Mouse (Mus musculus) forebrain, embryonic 10.5 days (tissue): ENCODE results near the gene Zfp831. TPM values are rescaled to one million over a fixed set of nuclear protein-coding genes. Genes with fewer than 3 reads are reported as not detected.
A peak's percentile ranks its signal among the peaks of the same experiment; 100 is the strongest.

Source experiments
- DNase-seq: peaks from one replicate; pipeline ENCODE4 v3.0.0-alpha.2; 2017; ENCODE audit warnings: low spot score; ENCODE audit errors: extremely low spot score
- H3K27ac ChIP-seq: fragments of 300-500 bp; sonication (generic); 2 replicates; pipeline ENCODE4 v1.5.1; 2016; ENCODE audit warnings: mild to moderate bottlenecking
- H3K27me3 ChIP-seq: fragments of 300-500 bp; sonication (generic); 2 replicates; pipeline ENCODE4 v1.6.1; 2016; ENCODE audit warnings: mild to moderate bottlenecking; ENCODE audit not compliant: poor library complexity, severe bottlenecking
- H3K36me3 ChIP-seq: fragments of 300-500 bp; sonication (generic); replicated peaks from 2 replicates; pipeline ENCODE4 v1.6.1; 2016; ENCODE audit warnings: mild to moderate bottlenecking, moderate library complexity
- H3K4me1 ChIP-seq: fragments of 300-500 bp; sonication (generic); 2 replicates; pipeline ENCODE4 v1.6.1; 2016
- H3K4me3 ChIP-seq: fragments of 300-500 bp; sonication (generic); 2 replicates; pipeline ENCODE4 v1.5.1; 2016; ENCODE audit warnings: mild to moderate bottlenecking, moderate library complexity
- H3K9me3 ChIP-seq: fragments of 300-500 bp; sonication (generic); 2 replicates; pipeline ENCODE4 v1.6.1; 2016; ENCODE audit warnings: mild to moderate bottlenecking, moderate library complexity
- WGBS: fragments of 180-500 bp; shearing (Covaris S2); methylation state at CpG from one replicate; pipeline ENCODE4 v1.1.7; 2016; 5-methylcytosine and 5-hydroxymethylcytosine counted together
- polyA plus RNA-seq: library from polyadenylated mRNA; unstranded; fragments of >200 nt; fragmentation: Nextera tagmentation; extraction: Ambion mirVana; gene quantifications from 2 replicates; pipeline ENCODE4 v1.2.1, GENCODE M21; 2016

The Zfp831 gene
- 0.01 TPM in 1 of 2 replicates, not detected in the other for polyA plus RNA-seq

GRCm38 (mm10) chr2:174643448-174644144 lies at the start of gene Zfp831:
Gene Zfp831 (plus strand): TSS chr2:174643534.
- Histone ChIP-seq H3K36me3 (no peaks in the 10 kb centered on the region), H3K27me3 (no peaks in the 10 kb centered on the region), H3K4me3 (no peak within 1 kb of the TSS), H3K9me3 (no peaks in the 10 kb centered on the region), H3K27ac (no peak within 1 kb of the TSS; the same call in 1 of the 2 replicates), H3K4me1 (0 out of 2 replicates have a peak, but pooled peaks cover 4% of the 10 kb centered on the region)
- WGBS = 88% methylated on average over 18 of the region's 18 CpGs
- DNase-seq = no peak

DNA sequence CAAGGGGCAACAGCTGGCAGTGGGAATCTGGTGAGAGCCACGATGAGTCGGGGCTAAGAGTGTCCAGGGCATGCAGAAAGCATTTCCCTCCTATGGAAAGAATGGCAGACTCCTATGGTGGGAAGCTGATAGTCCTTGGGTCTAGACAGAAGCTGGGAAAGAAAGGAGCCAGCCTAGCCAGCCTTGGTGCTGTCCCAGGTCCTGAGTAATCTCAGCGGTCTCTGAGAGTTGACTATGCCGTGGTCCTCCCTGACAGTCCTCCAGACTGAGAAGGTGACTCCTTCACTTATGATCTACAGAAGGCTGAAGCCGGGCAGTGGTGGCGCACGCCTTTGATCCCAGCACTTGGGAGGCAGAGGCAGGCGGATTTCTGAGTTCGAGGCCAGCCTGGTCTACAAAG lies 48.4 kb upstream of the Zfp831 start:
- Histone ChIP-seq H3K4me3 (no peak overlapping the region), H3K9me3 (no peaks in the 10 kb centered on the region), H3K27me3 (no peaks in the 10 kb centered on the region), H3K27ac (no peak overlapping the region), H3K36me3 (no peaks in the 10 kb centered on the region), H3K4me1 (peaks cover 13% of the 10 kb centered on the region)
- 87% methylated on average over 9 of the region's 9 CpGs for WGBS
- DNase-seq = no peak

DNA sequence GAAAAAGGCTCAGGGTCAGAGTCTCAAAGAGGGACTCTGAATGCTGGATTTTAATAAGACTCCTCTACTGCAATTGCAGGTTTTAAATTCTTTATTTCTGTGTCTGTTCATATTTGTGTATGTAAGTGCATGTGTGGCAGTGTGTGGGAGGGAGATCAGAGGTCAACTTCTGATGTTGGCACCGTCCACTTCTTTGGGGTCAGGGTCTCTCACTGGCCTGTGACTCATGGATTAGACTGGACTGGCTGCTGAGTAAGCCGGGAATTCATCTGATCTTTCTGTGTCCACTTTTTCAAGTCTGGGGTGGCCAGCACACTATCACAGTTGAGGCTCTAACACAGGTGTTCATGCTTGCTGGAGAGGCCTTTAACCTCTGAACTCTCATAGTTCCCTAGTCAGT lies 47.7 kb upstream of the Zfp831 start:
- 85% methylated on average over 2 of the region's 2 CpGs for WGBS
- Histone ChIP-seq H3K27me3 (no peaks in the 10 kb centered on the region), H3K27ac (no peak overlapping the region), H3K36me3 (no peaks in the 10 kb centered on the region), H3K4me1 (peaks cover 15% of the 10 kb centered on the region), H3K9me3 (no peaks in the 10 kb centered on the region), H3K4me3 (no peak overlapping the region)
- DNase-seq = no peak

GRCm38 (mm10) chr2:174596457-174596856 lies 46.9 kb upstream of the Zfp831 start:
- WGBS = 86% methylated on average over 15 of the region's 15 CpGs
- no peaks in the 10 kb centered on the region for H3K27me3 ChIP-seq
- no peak for DNase-seq
- no peaks in the 10 kb centered on the region for H3K9me3 ChIP-seq
- no peaks in the 10 kb centered on the region for H3K36me3 ChIP-seq
- no peak overlapping the region for H3K27ac ChIP-seq
- peaks cover 15% of the 10 kb centered on the region for H3K4me1 ChIP-seq
- no peak overlapping the region for H3K4me3 ChIP-seq

GRCm38 (mm10) chr2:174598451-174598850 lies 44.9 kb upstream of the Zfp831 start:
- H3K27ac ChIP-seq = no peak overlapping the region
- WGBS = 88% methylated on average over 12 of the region's 12 CpGs
- H3K4me1 ChIP-seq = peaks cover 18% of the 10 kb centered on the region

GRCm38 (mm10) chr2:174599071-174599635 lies 44.2 kb upstream of the Zfp831 start:
- 0 out of 2 replicates have a peak overlapping the region, but pooled peaks have one; percentile 6 for H3K27ac ChIP-seq
- WGBS = 80% methylated on average over 9 of the region's 9 CpGs
- no peak overlapping the region for H3K4me3 ChIP-seq
- no peaks in the 10 kb centered on the region for H3K9me3 ChIP-seq
- peaks cover 18% of the 10 kb centered on the region for H3K4me1 ChIP-seq
- H3K27me3 ChIP-seq = no peaks in the 10 kb centered on the region
- H3K36me3 ChIP-seq = no peaks in the 10 kb centered on the region
- no peak for DNase-seq

More at GRCm38 (mm10) chr2:174598451-174598850, 44.9 kb upstream of the Zfp831 start:
- H3K4me3 ChIP-seq = no peak overlapping the region
- H3K9me3 ChIP-seq = no peaks in the 10 kb centered on the region
- no peaks in the 10 kb centered on the region for H3K36me3 ChIP-seq
- no peaks in the 10 kb centered on the region for H3K27me3 ChIP-seq
- no peak for DNase-seq

GRCm38 (mm10) chr2:174599853-174600271 lies 43.5 kb upstream of the Zfp831 start:
- Histone ChIP-seq H3K9me3 (no peaks in the 10 kb centered on the region), H3K4me1 (peaks cover 18% of the 10 kb centered on the region), H3K27me3 (no peaks in the 10 kb centered on the region), H3K27ac (no peak overlapping the region), H3K4me3 (no peak overlapping the region), H3K36me3 (no peaks in the 10 kb centered on the region)
- WGBS = 87% methylated on average over 9 of the region's 9 CpGs
- no peak for DNase-seq

DNA sequence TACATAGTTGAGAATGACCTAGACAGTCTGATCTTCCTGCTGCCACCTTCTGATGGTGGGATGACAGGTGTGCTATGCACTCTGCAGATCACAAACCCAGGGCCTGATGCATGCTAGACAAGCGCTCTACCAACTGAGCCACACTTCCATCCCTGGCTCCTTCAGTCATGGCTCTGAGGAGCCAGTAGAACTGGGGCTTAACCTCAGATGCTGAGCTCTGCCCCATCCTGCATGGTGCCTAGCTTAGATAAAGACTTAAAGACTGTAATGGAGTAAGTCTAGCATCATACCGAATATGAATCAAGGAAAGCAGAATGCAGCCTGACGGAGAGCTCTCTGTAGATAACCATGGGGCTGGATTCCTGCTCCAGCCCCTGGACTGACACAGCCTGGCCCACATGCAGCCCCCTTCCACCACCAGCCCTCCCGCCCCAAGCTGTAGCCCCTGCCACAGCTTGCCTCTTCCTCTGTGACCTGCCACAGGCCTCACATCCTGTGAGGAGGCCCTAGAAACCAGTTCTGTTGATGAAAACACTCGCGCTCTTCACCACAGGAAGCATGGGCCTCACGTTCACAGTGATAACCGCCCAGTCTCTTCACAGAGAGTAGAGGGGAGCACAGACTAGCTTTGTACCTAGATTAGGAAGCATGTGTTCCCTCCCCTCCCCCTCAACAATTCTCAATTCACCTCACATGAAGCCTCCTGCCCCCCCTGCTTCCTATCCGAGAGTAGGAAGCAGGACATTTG lies 41.2 kb upstream of the Zfp831 start:
- Histone ChIP-seq H3K4me3 (no peak overlapping the region), H3K27ac (no peak overlapping the region), H3K36me3 (no peaks in the 10 kb centered on the region), H3K9me3 (no peaks in the 10 kb centered on the region), H3K27me3 (no peaks in the 10 kb centered on the region), H3K4me1 (peaks cover 16% of the 10 kb centered on the region)
- DNase-seq = no peak
- 79% methylated on average over 9 of the region's 9 CpGs for WGBS

GRCm38 (mm10) chr2:174603321-174603720 lies 40.0 kb upstream of the Zfp831 start:
- 90% methylated on average over 7 of the region's 7 CpGs for WGBS
- Histone ChIP-seq H3K27me3 (no peaks in the 10 kb centered on the region), H3K36me3 (no peaks in the 10 kb centered on the region), H3K27ac (no peak overlapping the region), H3K9me3 (no peaks in the 10 kb centered on the region), H3K4me3 (no peak overlapping the region), H3K4me1 (peaks cover 13% of the 10 kb centered on the region)
- no peak for DNase-seq

- Histone ChIP-seq H3K4me3 (no peak overlapping the region), H3K27ac (no peak overlapping the region), H3K4me1 (peaks cover 4% of the 10 kb centered on the region; the same call in 1 of the 2 replicates), H3K27me3 (no peaks in the 10 kb centered on the region), H3K36me3 (no peaks in the 10 kb centered on the region), H3K9me3 (no peaks in the 10 kb centered on the region)
- WGBS = 93% methylated on average over 1 of the region's 1 CpGs
- DNase-seq = no peak
Observed at GRCm38 (mm10) chr2:174605020-174605419, 38.3 kb upstream of the Zfp831 start.

GRCm38 (mm10) chr2:174605442-174606087 lies 37.8 kb upstream of the Zfp831 start:
- H3K9me3 ChIP-seq = no peaks in the 10 kb centered on the region
- H3K27ac ChIP-seq = no peak overlapping the region
- peaks cover 3% of the 10 kb centered on the region; the same call in 1 of the 2 replicates for H3K4me1 ChIP-seq
- H3K36me3 ChIP-seq = no peaks in the 10 kb centered on the region
- no peak overlapping the region for H3K4me3 ChIP-seq
- WGBS = 92% methylated on average over 4 of the region's 4 CpGs
- no peaks in the 10 kb centered on the region for H3K27me3 ChIP-seq
- DNase-seq = no peak

DNA sequence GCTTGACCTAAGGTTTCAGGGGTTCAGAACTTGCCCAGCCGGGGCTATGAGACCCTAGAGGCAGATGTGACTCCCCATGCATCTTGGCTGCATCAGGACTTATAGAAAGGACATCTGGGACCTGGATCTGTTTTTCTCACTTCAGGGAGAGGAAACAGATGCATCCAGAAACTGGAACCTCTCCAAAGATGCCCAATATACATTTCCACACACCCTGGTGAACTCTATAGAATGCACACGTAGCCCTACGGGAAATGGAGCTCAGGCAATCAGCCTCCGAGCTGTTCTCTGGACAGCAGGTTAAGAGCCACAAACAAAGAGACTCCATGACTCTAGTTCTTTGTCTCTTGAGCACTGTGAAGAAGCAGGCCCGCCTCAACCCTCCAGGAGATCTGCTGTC lies 37.0 kb upstream of the Zfp831 start:
- H3K36me3 ChIP-seq = no peaks in the 10 kb centered on the region
- H3K27ac ChIP-seq = no peak overlapping the region
- no peaks in the 10 kb centered on the region for H3K9me3 ChIP-seq
- WGBS = 81% methylated on average over 5 of the region's 5 CpGs
- H3K4me3 ChIP-seq = no peak overlapping the region
- H3K4me1 ChIP-seq = peaks cover 3% of the 10 kb centered on the region; the same call in 1 of the 2 replicates
- no peaks in the 10 kb centered on the region for H3K27me3 ChIP-seq
- no peak for DNase-seq
